Mouse (Mus musculus) olfactory bulb, adult 2 months (tissue): Measurements from ENCODE around the gene Mvb12b.

ENCODE experiments used
- CTCF ChIP-seq: fragments of 200-500 bp; IDR thresholded peaks from 2 replicates; pipeline ENCODE4 v1.5.1; 2012; ENCODE audit warnings: low read depth, mild to moderate bottlenecking, low read length, moderate library complexity; ENCODE audit not compliant: insufficient read depth
- POLR2A ChIP-seq: fragments of 200-500 bp; IDR thresholded peaks from 2 replicates; pipeline ENCODE4 v1.6.1; 2012; ENCODE audit warnings: mild to moderate bottlenecking, low read depth, low read length, moderate library complexity; ENCODE audit not compliant: insufficient read depth

DNA sequence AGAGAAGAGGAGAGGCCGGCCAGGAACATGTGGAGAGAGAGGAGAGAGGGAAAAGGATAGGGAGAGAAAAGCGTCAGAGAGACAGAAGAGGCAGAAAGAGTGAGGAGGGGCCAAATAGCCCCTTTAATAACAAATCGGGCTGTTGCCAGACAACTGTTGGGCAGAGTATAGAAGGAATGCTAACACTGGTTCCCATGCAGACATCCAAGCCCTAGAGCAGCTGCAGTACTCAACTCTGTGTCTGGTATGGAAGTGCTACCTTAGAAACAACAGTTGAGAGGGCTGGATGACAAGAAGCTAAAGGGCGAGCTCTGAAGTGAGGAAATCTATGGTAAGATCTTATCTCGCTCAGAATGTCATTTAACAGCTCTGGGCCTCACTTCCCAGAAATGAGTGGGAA is 35.7 kb upstream of the Mvb12b start:
- TF ChIP-seq CTCF (no peak), POLR2A (no peak)
